Comparison of ENCODE assay signal across 8 mouse cellular contexts in the genomic region with DNA sequence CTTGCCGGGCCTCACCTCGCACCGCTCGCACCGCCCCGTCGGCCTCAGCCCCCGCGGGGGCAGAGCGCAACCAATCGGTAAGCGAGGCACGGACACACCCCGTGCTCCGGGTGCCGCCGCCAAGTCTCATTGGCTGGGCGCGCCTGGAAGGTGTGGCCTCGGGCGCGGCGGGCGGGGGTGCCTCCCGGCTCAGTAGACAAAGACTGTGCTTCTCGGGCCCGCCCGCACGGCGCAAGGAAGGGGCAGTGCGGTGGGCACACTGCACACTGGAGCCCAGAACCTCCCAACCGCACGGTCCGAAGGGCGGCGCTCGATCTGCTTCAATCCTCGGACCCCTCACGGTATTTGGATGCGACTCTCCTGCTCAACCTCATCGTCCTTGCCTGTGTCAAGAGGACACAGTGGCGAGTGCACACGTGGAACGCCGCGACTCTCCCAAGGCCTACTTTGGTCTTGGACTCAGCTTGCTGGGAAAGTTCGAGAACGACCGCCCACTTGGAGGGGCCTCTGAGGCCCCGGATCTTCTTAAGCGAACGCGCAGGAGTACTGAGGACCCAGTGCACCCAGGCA. TPM values are rescaled to one million over a fixed set of nuclear protein-coding genes. Genes with fewer than 3 reads are reported as not detected.
DNase-seq lines count a peak whose midpoint lies in the region; ATAC-seq lines count a peak whose summit lies in the region.

A gene (minus strand): TSS at position 44 of the 570 bp plus-strand sequence.
A gene (plus strand): TSS at position 207 of the 570 bp plus-strand sequence.

- peak; percentile 99 for DNase-seq in Muller cell, postnatal 12 days (ENCODE audit: inconsistent ontology term)
- DNase-seq in cerebellum, adult 9-11 months, result peak; percentile 98
- peak; percentile 96 to 97 for DNase-seq in frontal cortex, postnatal 10 days (ENCODE audit: low spot score in 2 of 2)
- DNase-seq in layer of hippocampus, postnatal 14 days (ENCODE audit: low spot score in 2 of 2), result peak; percentile 94 to 98
- DNase-seq in lung, postnatal 14 days, result peak; percentile 96
- DNase-seq in retina, adult 2 months (ENCODE audit: low read depth, low spot score), result peak; percentile 88
- DNase-seq in thymus, postnatal 36 days, result peak; percentile 93 to 95

- peaks cover 48% of the 10 kb centered on the region for H3K4me1 ChIP-seq in hindbrain, embryonic 12.5 days

- peak within 1 kb of the TSS; percentile 82 for H3K27ac ChIP-seq in hindbrain, embryonic 12.5 days

- H3K9me3 ChIP-seq in hindbrain, embryonic 12.5 days (replicated peaks), result no peaks in the 10 kb centered on the region

- H3K9ac ChIP-seq in hindbrain, embryonic 12.5 days, result peak within 1 kb of the TSS; percentile 83

- peak within 1 kb of the TSS; percentile 59 for H3K4me3 ChIP-seq in hindbrain, embryonic 12.5 days

- peak within 1 kb of the TSS; percentile 92 for H3K4me2 ChIP-seq in hindbrain, embryonic 12.5 days (replicated peaks)

- H3K27me3 ChIP-seq in hindbrain, embryonic 12.5 days, result peaks cover 9% of the 10 kb centered on the region; the same call in 1 of the 2 replicates

- under 1% methylated on average over 53 of the region's 53 CpGs for WGBS in hindbrain, embryonic 12.5 days

- peaks cover 8% of the 10 kb centered on the region for H3K36me3 ChIP-seq in hindbrain, embryonic 12.5 days

- ATAC-seq in hindbrain, embryonic 12.5 days (ENCODE audit: low FRiP score), result peak; percentile 98

RNA-seq across cellular contexts. Expression of the first gene that starts in this region (rescaled TPM):
- 13.7 and 15.1 TPM in 2 replicates for polyA plus RNA-seq in hindbrain, embryonic 12.5 days (2016; fragmentation: Nextera tagmentation; extraction: Ambion mirVana)
- total RNA-seq in layer of hippocampus, postnatal 14 days (2021), result 10 to 100 TPM; 17.2 to 20.1 TPM

RNA-seq across cellular contexts. Expression of the second gene that starts in this region (rescaled TPM):
- 10.3 and 11.1 TPM in 2 replicates for polyA plus RNA-seq in hindbrain, embryonic 12.5 days (2016; fragmentation: Nextera tagmentation; extraction: Ambion mirVana)
- 10 to 100 TPM; 10.2 to 11.5 TPM for total RNA-seq in layer of hippocampus, postnatal 14 days (2021)

Comparison
In these comparisons a context has a peak if more than half of its experiments do, and no peak if none do; other contexts are left out.
1. Peak in every context shown above with its lines: DNase-seq, ATAC-seq, H3K4me3 ChIP-seq and H3K27ac ChIP-seq.